13 mouse cellular contexts compared by ENCODE assay signal in genomic region chr3:131642681-131643292, GRCm38 (mm10).
DNase-seq lines count a peak whose midpoint lies in the region; ATAC-seq and TF ChIP-seq lines count a peak whose summit lies in the region.
"Had no signal": no experiment of that assay in that cellular context is flagged by ENCODE, and none has a peak within 500 bp of the region (broad histone marks: within the 10 kb centered on the region; RNA-seq: fewer than 3 reads in every experiment).

No protein-coding gene starts in this region.

- peak; percentile 63 to 70 for ATAC-seq in hematopoietic stem cell, adult 5-6 weeks (replicated peaks in 1 of 2; ENCODE audit: insufficient read depth in 1 of 2, low FRiP score in 2 of 2, low TSS enrichment in 1 of 2, low read depth in 1 of 2, poor library complexity in 2 of 2, severe bottlenecking in 2 of 2)
- peak; percentile 92 for ATAC-seq in megakaryocyte progenitor cell, adult 5-6 weeks (replicated peaks; ENCODE audit: poor library complexity)
- ATAC-seq: forebrain, embryonic 15.5 days; intestine, embryonic 16.5 days had no signal

- no peaks in the 10 kb centered on the region for H3K9me3 ChIP-seq in CH12.LX (replicated peaks; ENCODE audit: low read length)
- H3K9me3 ChIP-seq in forebrain, embryonic 10.5 days: no peaks in the 10 kb centered on the region
- H3K9me3 ChIP-seq: forebrain, embryonic 15.5 days; heart, embryonic 12.5 days; limb, embryonic 12.5 days; midbrain, embryonic 12.5 days had no signal

- H3K27me3 ChIP-seq in CH12.LX (replicated peaks): no peaks in the 10 kb centered on the region
- H3K27me3 ChIP-seq in forebrain, embryonic 10.5 days (ENCODE audit: poor library complexity, severe bottlenecking): no peaks in the 10 kb centered on the region
- H3K27me3 ChIP-seq: forebrain, embryonic 15.5 days; heart, embryonic 12.5 days; limb, embryonic 12.5 days; midbrain, embryonic 12.5 days had no signal

- peaks cover 0 to 10% of the 10 kb centered on the region in 2 experiments for H3K36me3 ChIP-seq in CH12.LX (replicated peaks in 1 of 2; ENCODE audit: control insufficient read depth in 1 of 2, insufficient read depth in 1 of 2, low read length in 1 of 2)
- H3K36me3 ChIP-seq in forebrain, embryonic 10.5 days (replicated peaks): peaks cover 15% of the 10 kb centered on the region

- TF ChIP-seq RAD21 in CH12.LX (IDR thresholded peaks at IDR 0.05; ENCODE audit: low read depth, low read length): no peak; the same call in 1 of the 2 replicates

- H3K4me1 ChIP-seq in CH12.LX (ENCODE audit: control insufficient read depth in 1 of 2, insufficient read depth in 2 of 2): peaks cover 6 to 28% of the 10 kb centered on the region in 2 experiments
- peaks cover 16% of the 10 kb centered on the region for H3K4me1 ChIP-seq in forebrain, embryonic 10.5 days

- H3K4me2 ChIP-seq in CH12.LX (ENCODE audit: insufficient read depth, low read depth, poor library complexity, severe bottlenecking): peak overlapping the region; percentile 29; the same call in 1 of the 2 replicates
- H3K4me2 ChIP-seq: forebrain, embryonic 15.5 days; heart, embryonic 12.5 days; limb, embryonic 12.5 days; midbrain, embryonic 12.5 days had no signal

- no peak; the same call in 1 of the 2 replicates for TF ChIP-seq POLR2A in CH12.LX (IDR thresholded peaks at IDR 0.05; ENCODE audit: low read depth, low read length)

- H3K9ac ChIP-seq in CH12.LX (ENCODE audit: insufficient read depth, low read depth): peak overlapping the region; percentile 1; the same call in 1 of the 2 replicates
- H3K9ac ChIP-seq: forebrain, embryonic 15.5 days; heart, embryonic 12.5 days; limb, embryonic 12.5 days; midbrain, embryonic 12.5 days had no signal

- peak; percentile 30 to 38 for DNase-seq in heart, postnatal 36 days
- DNase-seq in heart, postnatal 10 days: no peak
- peak; percentile 79 for DNase-seq in CH12.LX (ENCODE audit: extremely low read depth)
- DNase-seq in forebrain, embryonic 10.5 days (ENCODE audit: extremely low spot score, low spot score): no peak
- DNase-seq in kidney, postnatal 10 days: no peak
- DNase-seq in thymus, adult 18-20 months: no peak

- peak; percentile 80 for TF ChIP-seq EP300 in CH12.LX (IDR thresholded peaks at IDR 0.05; ENCODE audit: low read length)

- dilution Hi-C loops in CH12.LX (cut with MboI; ENCODE audit: extremely low pct_ligation_motif_present, extremely low pct_unique_long_range_greater_than_20kb, low sequenced_read_pairs): no loop called here

- no peaks in the 10 kb centered on the region for H3K79me2 ChIP-seq in CH12.LX (replicated peaks; ENCODE audit: control insufficient read depth, extremely low read depth, insufficient read depth, poor library complexity, severe bottlenecking)

- no peak overlapping the region for H3K4me3 ChIP-seq in CH12.LX (replicated peaks in 1 of 3; ENCODE audit: low read depth in 2 of 3, low read length in 2 of 3, poor library complexity in 1 of 3)
- no peak overlapping the region for H3K4me3 ChIP-seq in forebrain, embryonic 10.5 days
- H3K4me3 ChIP-seq: forebrain, embryonic 15.5 days; heart, embryonic 12.5 days; limb, embryonic 12.5 days; midbrain, embryonic 12.5 days had no signal

- intact Hi-C loops in heart, postnatal 36 days (cut with DNase I): no loop called here
- intact Hi-C loops in heart, postnatal 10 days (cut with DNase I): no loop called here

- in situ Hi-C loops in CH12.LX (cut with MboI; ENCODE audit: low pct_ligation_motif_present, low pct_unique_long_range_greater_than_20kb, low sequenced_read_pairs): no loop called here

- 93% methylated on average over 20 of the region's 20 CpGs for WGBS in forebrain, embryonic 10.5 days

- TF ChIP-seq CTCF in CH12.LX (conservative IDR thresholded peaks at IDR 0.05 in 1 of 2, IDR thresholded peaks at IDR 0.05 in 1 of 2; ENCODE audit: low read depth in 2 of 2, low read length in 2 of 2): no peak

- H3K27ac ChIP-seq in CH12.LX (ENCODE audit: insufficient read depth, low read depth): peak overlapping the region; percentile 66
- no peak overlapping the region for H3K27ac ChIP-seq in forebrain, embryonic 10.5 days
- H3K27ac ChIP-seq: forebrain, embryonic 15.5 days; limb, embryonic 12.5 days; midbrain, embryonic 12.5 days had no signal

TF ChIP-seq in CH12.LX, 34 proteins besides CTCF, POLR2A, EP300 and RAD21:
- TF ChIP-seq NRF1 (IDR thresholded peaks at IDR 0.05; ENCODE audit: low read depth, low read length) (peak; percentile 60), MAX (IDR thresholded peaks at IDR 0.05; ENCODE audit: low read length) (peak; percentile 80), JUN (IDR thresholded peaks at IDR 0.05; ENCODE audit: insufficient read depth, low read depth, low read length) (peak; percentile 2; the same call in 1 of the 2 replicates), IRF4 (IDR thresholded peaks at IDR 0.05; ENCODE audit: low read depth, low read length) (peak; percentile 83), MXI1 (IDR thresholded peaks at IDR 0.05; ENCODE audit: low read depth, low read length) (peak; percentile 8), CHD1 (IDR thresholded peaks at IDR 0.05; ENCODE audit: low read depth, low read length) (0 out of 2 replicates have a peak, but pooled peaks have one; percentile 45), ZKSCAN1 (IDR thresholded peaks at IDR 0.05; ENCODE audit: borderline replicate concordance, low read depth, low read length) (no peak), BHLHE40 (IDR thresholded peaks at IDR 0.05; ENCODE audit: low read depth, low read length) (peak; percentile 92), ETS1 (conservative IDR thresholded peaks at IDR 0.05; ENCODE audit: low read depth, low read length) (peak; percentile 55), MEF2A (IDR thresholded peaks at IDR 0.05; ENCODE audit: borderline replicate concordance, low read depth, low read length) (peak; percentile 87), ELF1 (IDR thresholded peaks at IDR 0.05; ENCODE audit: low read depth, low read length) (peak; percentile 54; the same call in 1 of the 2 replicates), JUND (conservative IDR thresholded peaks at IDR 0.05; ENCODE audit: low read depth, low read length) (0 out of 2 replicates have a peak, but pooled peaks have one; percentile 9), SIN3A (IDR thresholded peaks at IDR 0.05; ENCODE audit: low read length) (peak; percentile 73; the same call in 1 of the 2 replicates), UBTF (IDR thresholded peaks at IDR 0.05; ENCODE audit: low read depth, low read length) (0 out of 2 replicates have a peak, but pooled peaks have one; percentile 68), MYC (IDR thresholded peaks at IDR 0.05; ENCODE audit: low read depth, low read length) (peak; percentile 76; the same call in 1 of the 2 replicates), TCF12 (IDR thresholded peaks at IDR 0.05; ENCODE audit: low read depth, low read length) (peak; percentile 69; the same call in 1 of the 2 replicates), TBP (conservative IDR thresholded peaks at IDR 0.05; ENCODE audit: low read depth, low read length) (peak; percentile 68; the same call in 1 of the 2 replicates), USF1 (IDR thresholded peaks at IDR 0.05; ENCODE audit: low read depth, low read length) (no peak), RCOR1 (conservative IDR thresholded peaks at IDR 0.05; ENCODE audit: low read depth, low read length) (no peak; the same call in 1 of the 2 replicates), MAFK (IDR thresholded peaks at IDR 0.05; ENCODE audit: insufficient replicate concordance, low read length) (0 out of 2 replicates have a peak, but pooled peaks have one; percentile 32), SMC3 (IDR thresholded peaks at IDR 0.05; ENCODE audit: low read depth, low read length) (no peak; the same call in 1 of the 2 replicates), HCFC1 (IDR thresholded peaks at IDR 0.05; ENCODE audit: low read depth, low read length) (peak; percentile 18; the same call in 1 of the 2 replicates), MAZ (IDR thresholded peaks at IDR 0.05; ENCODE audit: low read depth, low read length) (no peak), CHD2 (IDR thresholded peaks at IDR 0.05; ENCODE audit: low read length) (peak; percentile 46; the same call in 1 of the 2 replicates)

Comparison
In these comparisons a context has a peak if more than half of its experiments do, and no peak if none do; other contexts are left out.
1. DNase-seq: peak in heart, postnatal 36 days (2 of 2) and CH12.LX (single experiment); none in heart, postnatal 10 days (0 of 2), forebrain, embryonic 10.5 days (single experiment), kidney, postnatal 10 days (single experiment) and thymus, adult 18-20 months (0 of 2).